Mouse (Mus musculus) ES-E14 (cell line): Measurements from ENCODE around the gene Fut8.

Experiments used
- CHD2 ChIP-seq: IDR thresholded peaks from 2 replicates; pipeline ENCODE4 v1.6.1; 2014; ENCODE audit warnings: mild to moderate bottlenecking, low read depth, low read length, inconsistent platforms
- HCFC1 ChIP-seq: IDR thresholded peaks from 2 replicates; pipeline ENCODE4 v1.6.1; 2012; ENCODE audit warnings: low read length, inconsistent platforms, borderline replicate concordance; ENCODE audit not compliant: insufficient read depth
- MAFK ChIP-seq: IDR thresholded peaks from 2 replicates; pipeline ENCODE4 v1.6.1; 2014; ENCODE audit warnings: mild to moderate bottlenecking, low read depth, low read length, inconsistent platforms; ENCODE audit not compliant: insufficient read depth
- ZC3H11A ChIP-seq: IDR thresholded peaks from 2 replicates; pipeline ENCODE4 v1.6.1; 2012; ENCODE audit warnings: low read depth, mild to moderate bottlenecking, inconsistent platforms, low read length, borderline replicate concordance
- ZNF384 ChIP-seq: IDR thresholded peaks from 2 replicates; pipeline ENCODE4 v1.6.1; 2012; ENCODE audit warnings: low read depth, low read length, inconsistent platforms

DNA sequence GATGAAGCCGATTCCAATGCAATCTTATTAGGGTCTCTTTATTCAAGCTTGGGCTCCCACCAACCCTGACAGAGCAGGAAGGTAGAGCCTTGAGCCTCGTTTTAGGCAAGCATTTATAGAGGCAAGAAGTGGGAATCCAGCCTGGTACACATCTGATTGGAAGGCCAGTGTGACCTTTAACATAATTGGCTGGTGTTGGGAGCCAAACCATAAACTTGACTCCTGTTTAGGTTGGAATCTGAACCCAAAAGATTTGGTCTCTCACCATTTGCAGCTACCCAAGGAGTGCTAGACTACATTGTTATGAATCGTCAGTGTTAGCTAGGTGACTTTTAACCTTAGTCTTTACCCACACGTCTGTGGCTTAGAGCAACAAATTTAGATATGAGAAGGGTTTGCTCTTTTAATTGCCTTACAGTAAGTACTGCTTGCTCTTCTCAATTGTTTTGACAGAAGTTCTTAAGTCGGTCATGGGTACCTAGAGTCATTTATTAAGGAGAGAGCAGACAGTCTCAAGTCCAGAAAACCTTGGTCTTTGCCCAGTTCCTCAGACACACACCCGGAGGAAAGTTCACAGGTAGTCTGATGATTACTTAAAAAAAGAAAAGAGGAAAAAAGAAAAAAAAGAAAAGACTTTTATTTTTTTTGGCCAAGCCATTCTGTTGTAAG is 23.9 kb upstream of the Fut8 start:
- TF ChIP-seq CHD2, result no peak
- no peak for TF ChIP-seq MAFK
- TF ChIP-seq ZC3H11A, result no peak
- TF ChIP-seq ZNF384, result no peak
- no peak for TF ChIP-seq HCFC1
